Mouse (Mus musculus): Measurements from ENCODE around the gene 1600002K03Rik.

Gene 1600002K03Rik

DNA sequence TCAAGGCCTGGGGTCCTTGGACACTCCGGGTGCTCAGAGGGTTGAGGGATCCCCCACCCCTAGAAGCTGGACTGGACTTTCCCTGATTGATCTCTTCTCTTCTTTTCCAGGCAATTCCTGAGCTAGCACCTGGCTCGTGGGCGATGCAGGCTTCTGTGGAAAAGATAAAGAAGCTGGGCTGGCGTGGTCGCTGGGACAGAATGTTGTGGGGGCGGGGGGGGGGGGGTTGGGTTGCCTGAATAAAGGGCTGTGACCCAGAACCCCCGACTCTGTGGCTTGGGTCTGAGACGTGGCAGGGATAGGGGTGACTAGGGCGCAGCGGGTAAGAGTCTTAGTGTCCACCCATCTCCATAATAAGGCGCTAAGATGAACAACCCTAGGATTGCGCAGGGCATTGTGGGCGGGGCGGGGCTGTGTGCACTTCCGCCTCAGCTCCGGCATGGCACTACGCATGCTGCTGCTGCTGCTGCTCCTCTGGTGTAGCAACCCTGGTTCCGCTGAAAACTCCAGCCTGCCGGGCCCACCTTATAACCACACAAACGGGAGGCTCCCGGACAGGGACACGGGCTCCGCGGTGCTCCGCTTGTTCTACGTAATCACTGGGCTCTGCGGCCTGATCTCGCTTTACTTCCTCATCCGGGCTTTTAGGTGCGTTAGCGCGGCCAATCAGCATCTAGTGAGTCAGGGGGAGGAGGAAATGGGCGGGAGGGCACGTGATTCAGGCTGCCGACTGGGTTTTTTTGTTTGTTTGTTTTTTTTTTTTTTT is at the start of gene 1600002K03Rik:
TSS of gene 1600002K03Rik (plus strand) at position 418 of the 766 bp plus-strand sequence.
- DNase-seq (ENCODE audit: low spot score in 2 of 2): peak; percentile 83 to 89

DNA sequence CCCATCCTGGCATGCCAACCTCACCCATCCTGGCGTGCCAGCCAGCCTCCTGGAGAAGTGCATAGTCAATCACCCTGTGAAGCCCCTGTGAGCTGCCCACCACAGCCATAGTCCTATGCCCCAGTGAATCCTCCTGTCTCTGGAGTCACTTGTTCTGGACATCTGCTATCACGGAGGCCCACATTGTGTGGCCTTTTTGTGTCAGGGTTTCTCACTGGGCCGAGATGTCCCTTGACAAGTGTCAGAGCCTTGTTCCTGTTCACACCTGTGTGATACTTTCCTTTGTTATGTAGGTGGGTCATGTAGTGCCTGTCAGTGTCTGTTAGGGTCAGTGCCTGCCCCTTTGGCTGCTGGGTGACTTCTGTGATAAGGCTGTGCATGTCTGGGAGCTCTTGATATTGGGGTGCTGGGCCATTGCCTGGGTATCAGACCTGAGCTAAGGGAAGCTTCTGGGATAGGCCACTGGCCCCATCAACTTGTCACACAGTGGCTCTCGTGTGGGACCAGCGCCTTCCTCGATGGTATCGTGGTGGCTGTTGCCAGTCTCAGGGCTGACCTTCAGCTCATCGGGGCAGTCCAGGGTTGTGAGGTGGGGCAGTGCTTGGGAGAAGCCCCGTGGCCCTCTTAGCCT is 48.7 kb upstream of the 1600002K03Rik start:
- no peak for DNase-seq (ENCODE audit: low spot score in 2 of 2)

DNA sequence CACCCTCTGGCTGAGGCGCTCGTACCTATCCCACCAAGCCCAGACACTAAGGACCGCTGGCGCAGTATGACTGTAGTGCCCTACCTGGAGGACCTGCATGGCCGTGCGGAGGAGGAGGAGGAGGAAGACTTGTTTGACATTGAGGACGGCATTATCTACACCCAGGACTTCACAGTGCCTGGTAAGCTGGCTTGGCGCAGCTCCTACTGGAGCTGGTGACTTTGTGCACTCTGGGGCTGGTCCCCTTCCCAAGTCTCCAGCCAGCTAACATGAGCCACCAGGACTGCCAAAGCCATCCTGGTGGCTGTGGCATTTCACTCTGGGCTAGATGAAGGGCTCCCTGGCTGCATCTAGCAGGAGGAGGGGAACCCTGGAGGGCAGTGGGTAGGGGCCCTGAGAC is 44.8 kb upstream of the 1600002K03Rik start:
- no peak for DNase-seq (ENCODE audit: low spot score in 2 of 2)

DNA sequence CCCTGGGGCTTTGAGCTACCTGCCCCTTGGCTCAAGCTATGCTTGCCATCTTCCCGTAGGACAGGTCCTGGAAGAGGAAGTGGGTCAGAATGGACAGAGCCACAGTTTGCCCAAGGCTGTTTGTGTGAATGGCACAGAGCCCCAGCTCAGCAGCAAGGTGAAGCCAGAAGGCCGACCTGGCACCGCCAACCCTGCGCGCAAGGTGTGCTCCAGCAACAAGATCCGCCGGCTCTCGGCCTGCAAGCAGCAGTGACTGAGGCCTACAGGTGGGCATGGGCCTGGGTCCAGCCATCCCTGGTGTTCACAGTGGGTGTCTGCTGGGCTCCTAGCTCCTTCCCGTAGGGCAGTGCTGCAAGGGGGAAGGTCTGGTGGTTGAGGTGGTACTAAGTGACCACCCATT is 42.9 kb upstream of the 1600002K03Rik start:
- no peak for DNase-seq (ENCODE audit: low spot score in 2 of 2)

DNA sequence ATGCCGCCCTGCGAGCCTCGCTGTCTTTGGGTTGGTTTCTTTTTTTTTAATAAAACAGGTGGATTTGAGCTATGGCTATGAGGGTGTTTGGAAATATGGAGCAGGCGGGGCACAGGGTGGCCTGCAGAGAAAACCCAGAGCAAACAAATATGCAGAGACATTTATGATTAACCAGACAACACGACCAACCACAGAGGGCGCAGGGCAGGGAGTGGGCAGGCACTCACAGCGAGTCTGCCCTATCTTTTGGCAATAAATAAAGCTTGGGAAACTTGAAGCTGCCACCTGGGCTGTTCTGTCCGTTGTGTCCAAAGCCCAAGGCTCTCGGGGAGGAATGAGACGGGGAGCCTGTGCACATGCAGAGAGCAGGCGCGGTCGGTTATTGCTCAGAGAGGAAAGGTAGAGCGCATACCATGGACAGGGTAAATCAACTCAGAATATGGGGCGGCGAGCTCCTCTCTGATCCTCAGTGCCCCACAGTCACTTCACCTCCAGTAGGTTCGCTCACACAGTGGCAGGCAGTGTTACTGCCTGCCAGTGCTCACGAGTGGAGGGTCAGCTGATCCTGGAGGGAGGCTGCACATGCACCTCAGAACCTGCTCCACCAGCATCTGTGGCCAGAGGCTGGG is 42.2 kb upstream of the 1600002K03Rik start:
- peak in 1 of 2 experiments; percentile 14 for DNase-seq (ENCODE audit: low spot score in 2 of 2)

DNA sequence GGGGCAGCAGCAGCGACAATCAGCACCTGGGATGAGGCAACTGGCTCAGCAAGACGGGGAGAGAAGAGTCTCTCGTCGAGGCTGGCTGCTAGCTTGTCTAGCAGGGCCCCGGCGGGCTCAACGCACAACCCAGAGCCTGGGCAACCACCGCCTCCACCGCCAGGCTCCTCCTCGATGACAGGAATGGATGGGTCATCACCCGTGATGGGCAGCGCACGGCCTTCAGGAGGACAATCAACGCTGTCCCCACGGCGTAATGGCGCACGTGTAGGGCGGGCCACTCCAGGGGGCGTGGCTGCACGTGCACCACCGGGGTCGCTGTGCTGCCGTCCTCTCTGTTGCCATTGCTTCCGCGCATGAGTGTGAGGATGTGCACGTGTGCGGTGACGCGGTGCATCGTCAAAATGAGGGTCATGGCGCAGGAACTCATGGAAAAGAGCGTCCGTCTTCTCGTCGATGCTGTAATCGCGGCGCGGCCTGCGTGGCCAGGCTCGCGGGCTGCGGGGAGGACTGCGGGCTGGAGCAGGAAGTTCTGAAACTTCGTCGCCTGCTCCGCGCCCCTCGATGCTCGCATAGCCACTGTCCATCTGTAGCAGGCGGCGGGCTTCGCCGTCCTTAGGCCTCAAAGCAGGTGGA is 41.3 kb upstream of the 1600002K03Rik start:
- DNase-seq (ENCODE audit: low spot score in 2 of 2): peak in 1 of 2 experiments; percentile 66

DNA sequence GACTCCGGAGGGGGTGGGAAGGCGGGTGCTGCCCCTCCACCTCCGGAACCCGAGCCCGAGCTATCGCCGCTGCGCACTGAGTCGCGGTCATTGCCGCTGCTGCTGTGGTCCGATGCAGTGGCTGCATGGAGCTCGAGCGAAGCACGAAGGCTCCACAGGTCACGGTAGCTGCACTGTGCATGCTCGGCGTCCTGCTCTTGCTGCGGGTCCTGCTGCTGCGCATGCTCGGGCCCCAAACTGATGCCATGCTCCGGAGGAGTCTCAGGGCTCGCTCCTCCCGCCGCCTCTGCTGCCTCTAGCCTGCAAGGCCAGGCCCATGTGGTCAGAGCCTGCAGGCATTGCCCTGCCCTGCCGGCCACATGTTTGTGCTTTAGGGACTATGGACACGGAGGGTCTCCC is 40.8 kb upstream of the 1600002K03Rik start:
- no peak for DNase-seq (ENCODE audit: low spot score in 2 of 2)

DNA sequence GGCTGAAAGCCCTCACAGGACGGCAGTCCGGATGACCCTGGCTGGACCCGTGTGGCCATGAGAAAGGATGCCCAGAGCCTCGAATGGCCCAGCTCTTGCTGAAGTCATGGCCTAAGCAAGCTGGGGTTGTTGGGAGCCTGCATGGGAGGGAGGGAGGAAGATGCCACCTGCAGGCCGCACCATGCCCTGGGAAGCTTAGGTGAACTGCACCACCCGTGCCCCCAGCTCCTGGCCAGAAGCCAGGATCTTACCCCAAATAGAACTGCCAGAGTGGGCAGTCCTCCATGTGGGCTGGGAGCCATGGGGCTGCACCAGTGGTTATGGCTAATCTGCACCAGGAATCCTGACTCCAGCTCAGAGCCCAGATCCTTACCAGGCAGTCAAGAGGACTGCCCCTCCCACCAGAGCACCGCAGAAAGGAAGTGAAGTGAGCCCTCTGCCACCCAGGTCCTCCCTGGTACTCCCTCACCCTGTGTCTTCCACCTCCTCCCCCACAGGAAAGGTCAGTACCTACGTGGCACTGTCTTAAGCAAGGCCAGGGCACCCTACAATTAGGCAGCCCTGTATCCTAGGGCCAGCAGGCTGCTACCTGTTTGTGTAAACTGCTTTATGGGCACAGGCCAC is 39.4 kb upstream of the 1600002K03Rik start:
- DNase-seq (ENCODE audit: low spot score in 2 of 2): no peak

DNA sequence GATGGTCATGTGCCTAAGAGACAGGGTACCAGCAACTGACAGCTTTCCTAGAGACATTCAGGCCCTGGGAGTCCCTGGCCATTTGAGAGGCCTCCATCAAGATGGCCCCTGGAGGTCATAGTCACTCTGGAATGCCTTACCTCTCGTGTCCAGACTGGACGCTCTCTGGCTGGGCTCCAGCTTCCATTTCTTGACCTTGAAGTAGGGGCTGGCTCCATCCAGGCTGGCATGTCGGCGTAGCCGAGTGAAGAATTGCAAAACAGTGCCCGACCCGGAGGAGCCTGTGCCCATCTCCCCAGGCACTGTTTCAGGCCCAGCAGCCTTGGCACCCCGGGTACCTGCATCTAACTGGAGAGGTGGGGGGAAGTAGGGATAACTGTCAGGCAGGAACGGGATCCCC is 38.3 kb upstream of the 1600002K03Rik start:
- no peak for DNase-seq (ENCODE audit: low spot score in 2 of 2)

DNA sequence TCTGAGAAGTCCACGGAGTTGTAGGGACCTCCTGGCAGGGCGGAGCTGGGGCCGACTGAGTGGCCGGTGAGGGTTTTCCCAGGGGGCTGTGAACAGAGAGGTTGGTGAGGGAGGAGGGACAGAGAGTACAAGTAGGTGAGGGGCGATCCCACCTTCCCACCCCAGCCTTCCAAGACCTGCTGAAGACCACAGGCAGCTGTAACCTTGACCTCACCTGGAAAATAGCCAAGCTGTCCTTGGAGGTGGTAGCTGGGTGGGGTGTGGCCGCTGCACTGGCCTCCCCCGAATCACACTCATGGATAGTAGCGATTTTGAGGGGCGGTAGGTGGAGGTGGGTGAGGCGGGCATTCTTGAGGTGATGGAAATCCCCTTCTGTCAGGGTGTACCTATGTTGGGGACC is 37.6 kb upstream of the 1600002K03Rik start:
- no peak for DNase-seq (ENCODE audit: low spot score in 2 of 2)

DNA sequence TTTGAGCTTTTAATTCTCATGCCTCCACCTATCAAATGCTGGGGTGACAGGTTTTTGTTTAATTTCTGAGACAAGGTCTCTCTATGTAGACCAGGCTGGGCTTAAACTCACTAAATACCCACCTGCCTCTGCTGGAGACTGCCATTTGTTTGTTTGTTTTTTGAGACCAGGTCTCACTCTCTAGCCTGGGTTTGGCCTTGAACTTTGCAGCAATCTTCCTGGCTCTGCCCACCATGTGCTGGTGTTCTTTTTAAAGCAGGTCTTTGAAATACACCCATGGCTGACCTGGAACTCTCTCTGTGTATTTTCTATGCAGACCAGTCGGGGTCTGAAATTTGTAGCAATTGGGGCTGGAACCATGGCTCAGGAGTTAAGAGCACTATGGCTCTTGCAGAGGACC is 37.1 kb upstream of the 1600002K03Rik start:
- DNase-seq (ENCODE audit: low spot score in 2 of 2): no peak

DNA sequence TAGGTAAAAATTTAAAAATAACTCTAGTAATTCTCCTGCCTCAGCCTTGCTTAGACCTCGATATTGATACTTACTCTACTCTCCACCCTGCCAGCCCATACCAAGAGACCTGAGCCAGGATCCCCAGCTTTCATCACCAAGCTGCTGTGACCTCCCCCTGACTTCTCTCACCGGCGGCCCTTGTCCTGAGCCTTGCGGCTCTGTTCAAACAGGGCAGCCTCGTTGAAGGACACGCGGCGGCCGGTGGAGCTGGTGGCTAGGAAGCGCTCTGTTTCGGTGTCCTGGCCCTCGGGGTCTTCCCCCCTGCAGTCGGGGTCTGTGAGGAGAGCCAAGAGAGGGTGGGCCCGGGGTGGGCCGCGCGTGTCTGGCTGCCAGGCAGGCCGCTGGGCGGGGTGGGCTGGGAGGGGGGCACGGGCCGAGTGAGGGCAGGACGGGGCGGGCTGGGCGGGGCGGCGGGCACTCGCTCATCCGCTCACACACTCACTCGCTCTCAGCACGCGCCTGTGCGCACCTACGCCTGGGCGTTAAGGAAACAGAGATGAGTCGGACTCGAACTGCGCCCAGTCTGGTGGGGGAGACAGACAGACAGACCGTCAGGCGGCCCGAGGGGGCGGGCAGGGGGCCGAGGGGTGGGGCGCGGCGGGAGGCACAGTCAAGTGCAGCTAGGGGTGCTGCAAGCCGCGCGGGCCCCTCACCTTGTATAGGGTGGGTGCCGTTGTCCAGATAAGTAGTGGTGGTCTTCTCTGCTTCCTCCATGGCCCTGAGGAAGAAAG is 36.4 kb upstream of the 1600002K03Rik start:
- no peak for DNase-seq (ENCODE audit: low spot score in 2 of 2)

DNA sequence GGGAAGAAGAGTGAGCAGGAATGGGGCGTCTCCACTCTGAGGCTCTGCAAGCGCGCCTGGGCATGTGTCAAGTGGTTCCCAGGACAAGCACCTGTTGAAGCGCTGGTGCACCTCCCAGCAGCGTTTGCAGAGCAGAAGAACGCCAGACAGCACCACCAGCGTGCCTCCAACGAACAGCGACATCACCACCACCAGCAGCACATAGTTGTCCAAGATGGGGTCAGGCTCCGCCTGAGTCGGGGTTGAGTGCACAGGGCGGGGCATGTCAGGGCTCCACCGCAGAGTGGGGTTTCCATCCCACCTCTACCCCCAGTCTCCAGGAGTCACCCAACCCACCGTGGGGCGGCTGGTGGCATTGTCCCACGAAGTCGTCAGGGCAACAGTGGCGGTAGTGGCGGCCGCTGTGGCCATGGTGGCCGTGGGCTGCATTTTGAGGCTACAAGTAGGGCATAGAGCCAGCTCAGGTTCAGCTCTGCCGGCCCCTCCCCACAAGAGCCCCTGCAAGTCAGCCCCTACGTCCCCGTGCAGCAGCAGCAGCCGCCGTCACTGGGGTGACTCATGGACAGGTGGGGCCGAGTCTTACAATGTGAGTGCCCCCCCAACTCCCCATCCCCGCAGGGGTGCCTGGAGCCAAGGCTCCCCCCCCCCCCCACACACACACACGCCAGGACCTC is 35.7 kb upstream of the 1600002K03Rik start:
- no peak for DNase-seq (ENCODE audit: low spot score in 2 of 2)

DNA sequence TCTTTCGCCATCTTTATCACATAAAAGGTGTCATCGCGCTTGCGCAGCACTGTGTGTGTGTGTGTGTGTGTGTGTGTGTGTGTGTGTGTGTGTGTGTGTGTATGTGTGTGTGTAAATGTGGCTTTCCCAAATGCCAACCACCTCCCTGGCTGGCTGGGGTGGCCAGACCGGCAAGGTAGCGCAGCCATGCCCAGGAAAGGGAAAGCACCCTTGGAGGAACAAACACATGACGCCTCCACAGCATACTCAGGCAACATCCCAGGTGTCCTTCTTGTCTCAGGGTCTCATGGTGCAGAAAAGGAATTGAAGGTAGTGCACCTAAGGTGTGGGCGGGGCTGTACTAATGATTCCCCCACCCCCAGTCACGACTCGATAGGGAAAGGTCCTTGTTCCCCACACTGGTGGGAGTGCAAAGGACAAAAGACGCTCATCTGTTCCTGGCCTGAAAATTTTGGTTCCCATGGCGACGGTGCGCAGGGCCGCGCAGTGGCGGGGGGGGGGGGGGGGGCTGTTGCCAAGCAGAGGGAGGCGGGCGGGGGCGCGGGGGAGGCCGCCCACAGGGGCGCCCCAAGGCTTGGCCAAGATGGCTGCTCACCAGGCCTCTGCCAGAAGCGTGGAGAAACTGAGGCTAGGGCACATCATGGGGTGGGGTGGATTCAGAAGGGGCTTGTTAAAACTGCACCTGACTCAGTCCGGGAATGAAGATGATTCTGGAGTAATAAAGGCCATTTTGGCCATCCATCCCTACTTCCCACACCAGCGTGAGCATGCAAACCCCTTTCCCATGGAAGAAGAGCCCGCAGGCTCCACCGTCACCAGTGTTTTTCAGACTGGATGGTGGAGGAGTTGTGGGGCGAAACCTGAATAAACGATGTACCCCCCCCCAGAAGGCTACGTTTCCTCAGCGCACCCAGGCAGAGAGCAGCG is 34.9 kb upstream of the 1600002K03Rik start:
- no peak for DNase-seq (ENCODE audit: low spot score in 2 of 2)

DNA sequence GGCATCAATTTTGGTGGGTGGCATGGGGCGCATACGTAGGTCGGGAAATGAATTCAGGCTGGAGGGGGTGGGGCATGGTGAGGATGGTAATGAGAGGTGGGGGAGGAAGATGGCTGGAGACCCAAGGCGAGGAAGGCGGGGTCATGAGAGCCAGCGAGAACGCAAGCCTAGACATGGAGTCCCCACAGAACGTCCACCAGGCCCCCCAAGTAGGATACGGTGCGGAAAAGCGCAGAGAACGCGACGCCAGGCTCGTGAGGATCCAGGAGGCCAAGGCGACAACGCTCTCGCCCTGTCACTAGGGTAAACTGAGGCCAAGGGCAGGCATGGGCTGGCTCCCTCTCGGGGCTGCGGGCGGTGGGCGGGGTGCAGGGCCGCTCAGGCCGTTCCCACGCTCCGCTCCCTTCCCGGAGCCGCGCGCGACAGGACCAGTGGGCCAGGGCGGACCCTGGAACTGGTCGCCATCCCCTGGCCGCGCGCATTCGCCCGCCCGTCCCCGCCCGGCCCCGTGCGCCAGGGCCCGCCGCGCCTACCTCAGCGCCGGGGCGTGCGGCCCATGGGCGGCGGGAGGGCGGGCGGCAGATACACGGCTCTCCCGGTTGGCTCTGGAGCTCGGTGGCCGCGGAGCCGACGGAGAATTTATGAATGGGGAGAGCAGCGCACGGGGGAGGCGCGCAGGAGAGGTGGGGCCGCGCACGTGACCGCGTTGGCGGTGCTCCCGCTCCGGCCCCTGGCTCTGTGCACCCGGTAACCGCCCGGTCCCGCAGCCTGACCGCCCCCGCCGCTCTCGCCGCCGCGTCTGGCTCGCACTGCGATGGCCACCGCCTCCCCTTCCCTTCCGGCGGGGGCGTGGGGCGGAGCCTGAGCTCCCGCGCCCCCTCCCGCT is 33.9 kb upstream of the 1600002K03Rik start, which contains the start of gene Atp5d:
TSS of gene Atp5d (plus strand) at position 80 of the 886 bp plus-strand sequence.
- peak in 1 of 2 experiments; percentile 58 for DNase-seq (ENCODE audit: low spot score in 2 of 2)

DNA sequence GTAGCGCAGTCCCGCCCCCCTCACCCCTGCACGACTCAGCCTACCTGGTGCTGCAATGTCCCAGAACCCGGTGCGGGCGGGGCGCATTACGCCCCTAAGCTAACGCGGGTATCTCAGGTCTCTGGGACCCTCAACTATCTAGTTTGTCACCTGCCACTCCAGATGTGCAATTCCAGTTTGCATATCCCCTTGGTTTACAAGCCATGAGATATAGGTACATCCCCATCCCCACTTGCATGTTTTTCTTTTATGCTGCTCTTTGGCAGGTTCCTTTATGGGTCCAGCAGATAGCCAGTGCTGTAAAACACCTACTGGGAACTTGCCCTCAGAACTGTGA is 33.3 kb upstream of the 1600002K03Rik start:
- DNase-seq (ENCODE audit: low spot score in 2 of 2): no peak

DNA sequence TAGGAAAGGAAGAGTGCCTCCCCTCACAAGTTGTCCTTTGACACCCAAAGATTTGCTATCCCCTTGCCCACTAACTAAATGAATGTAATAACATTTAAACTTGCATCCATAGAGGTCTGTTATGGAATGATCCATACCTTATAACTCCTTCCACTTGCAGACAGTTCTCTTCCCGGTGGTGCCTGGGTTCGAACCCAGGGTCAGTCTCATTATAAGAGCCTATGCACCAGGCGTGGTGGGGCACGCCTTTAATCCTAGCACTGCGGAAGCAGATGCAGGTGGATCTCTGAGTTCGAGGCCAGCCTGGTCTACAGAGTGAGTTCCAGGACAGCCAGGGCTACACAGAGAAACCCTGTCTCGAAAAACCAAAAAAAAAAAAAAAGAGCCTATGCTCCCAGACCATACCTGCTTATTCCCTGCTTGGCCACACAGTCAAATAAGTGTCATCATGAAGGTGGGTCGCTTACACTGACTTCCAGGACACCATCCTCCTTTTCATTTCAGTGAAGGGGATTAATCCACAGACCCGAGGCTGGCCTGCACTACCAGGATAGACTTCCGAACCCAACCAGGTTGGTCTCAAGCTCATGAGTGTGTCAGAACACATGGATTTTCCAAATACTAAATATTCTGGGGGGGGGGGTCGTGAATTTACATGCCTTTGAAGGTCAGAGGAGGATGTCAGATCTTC is 32.6 kb upstream of the 1600002K03Rik start:
- no peak for DNase-seq (ENCODE audit: low spot score in 2 of 2)

DNA sequence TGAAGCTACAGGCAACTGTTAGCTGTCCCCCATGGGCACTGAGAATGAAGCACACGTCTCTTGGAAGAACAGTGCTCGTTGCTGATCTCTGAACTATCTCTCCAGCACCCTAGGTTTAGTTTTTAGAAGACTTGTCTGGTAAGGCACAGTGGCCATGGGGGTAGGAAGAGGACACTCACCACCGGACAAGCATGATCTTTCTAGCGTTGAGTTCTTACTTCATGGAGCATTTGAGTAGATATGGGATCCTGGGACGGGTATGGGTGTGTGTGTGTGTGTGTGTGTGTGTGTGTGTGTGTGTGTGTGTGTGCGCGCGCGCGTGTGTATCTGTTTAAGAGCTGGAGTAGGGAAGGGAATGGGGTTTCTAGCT is 32.1 kb upstream of the 1600002K03Rik start, which contains the start of gene Cbarp:
TSS of gene Cbarp (minus strand) at position 170 of the 370 bp plus-strand sequence.
- DNase-seq (ENCODE audit: low spot score in 2 of 2): no peak
